Mouse (Mus musculus): ENCODE data around the gene Myo7a.

Gene Myo7a

GRCm38 (mm10) chr7:98102488-98102887, 16.8 kb downstream of the Myo7a start:
- no peak for DNase-seq

GRCm38 (mm10) chr7:98097557-98097956, 21.8 kb downstream of the Myo7a start:
- DNase-seq, result no peak

GRCm38 (mm10) chr7:98095852-98096251, 23.5 kb downstream of the Myo7a start:
- DNase-seq, result no peak

GRCm38 (mm10) chr7:98086346-98086745, 33.0 kb downstream of the Myo7a start:
- peak in 1 of 2 experiments; percentile 19 for DNase-seq

GRCm38 (mm10) chr7:98085314-98085713, 34.0 kb downstream of the Myo7a start:
- no peak for DNase-seq

GRCm38 (mm10) chr7:98084541-98085293, 34.6 kb downstream of the Myo7a start:
- DNase-seq, result no peak

GRCm38 (mm10) chr7:98082376-98082775, 36.9 kb downstream of the Myo7a start:
- DNase-seq, result no peak

GRCm38 (mm10) chr7:98077453-98077852, 41.9 kb downstream of the Myo7a start:
- no peak for DNase-seq

GRCm38 (mm10) chr7:98071620-98072019, 47.7 kb downstream of the Myo7a start:
- peak; percentile 92 to 94 for DNase-seq

- DNase-seq, result no peak
Observed at GRCm38 (mm10) chr7:98066229-98066628, 53.1 kb downstream of the Myo7a start.

- no peak for DNase-seq
Observed at GRCm38 (mm10) chr7:98054942-98055341, 64.4 kb downstream of the Myo7a start.

GRCm38 (mm10) chr7:98054461-98054860, 64.9 kb downstream of the Myo7a start:
- no peak for DNase-seq

- DNase-seq, result peak; percentile 75 to 78
Observed at GRCm38 (mm10) chr7:98051980-98052379, 67.3 kb downstream of the Myo7a start.

GRCm38 (mm10) chr7:98048101-98048824, 71.1 kb downstream of the Myo7a start:
- no peak for DNase-seq

GRCm38 (mm10) chr7:98002617-98003016, 116.7 kb downstream of the Myo7a start:
- DNase-seq, result no peak
